Mouse (Mus musculus) embryo, embryonic 11 days (tissue): Measurements from ENCODE around the gene Ftl1-ps1.

Experiments
- DNase-seq: peaks from one replicate; pipeline ENCODE4 v3.0.0-alpha.2; 2015

Ftl1-ps1 gene

GRCm38 (mm10) chr13:74399298-74399839, at the start of gene Ftl1-ps1:
Gene Ftl1-ps1, plus strand, starts transcription at chr13:74399694.
- peak; percentile 36 for DNase-seq

- DNase-seq, result no peak
These were observed 49.0 kb upstream of the Ftl1-ps1 start for GRCm38 (mm10) chr13:74350435-74350906.

GRCm38 (mm10) chr13:74356491-74356890, 43.0 kb upstream of the Ftl1-ps1 start:
- DNase-seq, result no peak

GRCm38 (mm10) chr13:74362218-74362617, 37.3 kb upstream of the Ftl1-ps1 start:
- DNase-seq, result no peak

GRCm38 (mm10) chr13:74363176-74363858, 36.2 kb upstream of the Ftl1-ps1 start:
- no peak for DNase-seq

GRCm38 (mm10) chr13:74363859-74364235, 35.6 kb upstream of the Ftl1-ps1 start, which contains the start of gene Lrrc14b:
Gene Lrrc14b, minus strand, starts transcription at chr13:74364005.
- no peak for DNase-seq

DNA sequence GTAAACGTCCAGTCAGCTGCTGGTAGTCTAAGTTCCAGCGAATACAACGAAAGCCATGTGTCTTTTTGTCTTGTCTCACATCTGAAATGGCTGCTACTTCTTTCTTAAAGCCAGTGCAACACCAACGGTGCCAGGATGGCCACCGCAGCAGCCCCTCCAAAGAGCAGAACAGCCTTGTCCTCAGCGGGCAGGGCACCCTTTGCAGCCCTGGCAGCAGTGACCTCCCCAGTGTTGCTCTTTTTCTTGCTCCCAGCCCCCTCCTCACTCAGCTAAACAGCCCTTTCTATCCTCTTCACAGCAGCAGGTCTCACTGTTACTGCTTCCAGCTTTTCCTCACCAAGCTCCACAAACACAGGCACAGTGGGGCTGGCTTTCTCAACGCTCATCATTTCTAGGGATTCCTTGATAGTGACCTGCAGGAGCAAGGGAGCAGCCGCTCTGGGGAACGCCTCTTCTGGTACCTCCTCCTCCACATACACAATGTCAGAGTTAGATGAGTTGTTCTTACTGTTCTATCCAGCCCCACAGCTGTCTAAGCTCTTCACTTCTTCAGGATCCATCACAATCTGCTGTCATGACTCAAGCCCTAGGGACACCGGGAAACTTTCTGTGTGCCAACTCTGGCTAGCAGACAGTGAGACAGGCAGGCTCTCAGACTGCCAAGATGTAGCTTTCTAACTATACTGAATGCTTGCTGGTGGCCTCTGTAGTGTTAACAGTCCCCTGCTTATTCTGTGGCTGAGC, 17.8 kb upstream of the Ftl1-ps1 start:
- DNase-seq, result no peak

GRCm38 (mm10) chr13:74382289-74382688, 17.2 kb upstream of the Ftl1-ps1 start:
- no peak for DNase-seq

DNA sequence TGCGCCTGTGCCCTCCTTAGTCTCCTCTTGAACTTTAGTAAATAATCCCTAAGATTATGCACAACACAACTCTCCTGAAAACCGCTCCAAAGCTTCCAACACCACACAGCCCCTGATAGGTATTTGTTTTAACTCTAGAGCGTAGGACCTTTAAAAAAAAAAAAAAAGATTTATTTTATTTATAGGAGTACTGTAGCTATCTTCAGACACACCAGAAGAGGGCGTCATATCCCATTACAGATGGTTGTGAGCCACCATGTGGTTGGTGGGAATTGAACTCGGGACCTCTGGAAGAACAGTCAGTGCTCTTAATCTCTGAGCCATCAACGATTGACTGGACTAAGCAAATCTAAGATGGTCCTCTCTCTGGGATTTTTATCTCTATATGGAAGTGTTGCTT, 9.8 kb upstream of the Ftl1-ps1 start:
- DNase-seq, result no peak

DNA sequence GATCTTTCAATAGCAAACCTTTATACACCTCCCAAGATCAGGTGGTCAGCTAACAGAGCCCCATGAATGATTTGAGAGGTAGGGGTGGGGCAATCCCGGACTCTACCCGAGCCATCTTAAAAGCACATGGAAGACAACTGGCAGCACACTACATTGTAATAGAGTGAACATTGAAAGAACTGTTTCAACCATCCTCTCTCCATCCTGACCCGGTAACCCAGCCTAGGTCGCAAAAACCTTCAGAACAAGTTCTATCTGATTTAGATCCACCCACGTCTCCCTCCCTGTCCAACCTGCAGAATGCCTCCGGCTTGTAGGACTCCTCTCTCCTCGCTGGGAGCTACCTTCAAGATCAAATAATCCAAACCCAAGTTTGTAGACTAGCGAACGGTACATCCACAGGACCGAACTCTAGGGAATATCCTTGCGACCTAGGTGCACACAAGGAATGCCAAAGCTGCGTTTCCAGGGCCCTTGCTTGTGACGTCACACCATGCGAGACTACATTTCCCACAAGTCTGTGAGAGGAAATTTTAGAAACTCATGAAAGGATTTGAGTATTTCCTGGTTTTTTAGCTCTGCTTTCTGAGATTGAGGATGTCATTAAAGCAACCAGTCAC, 9.0 kb upstream of the Ftl1-ps1 start, which contains the start of gene Zfp72:
TSS of gene Zfp72 (minus strand) at position 466 of the 620 bp plus-strand sequence.
- DNase-seq, result peak; percentile 85

DNA sequence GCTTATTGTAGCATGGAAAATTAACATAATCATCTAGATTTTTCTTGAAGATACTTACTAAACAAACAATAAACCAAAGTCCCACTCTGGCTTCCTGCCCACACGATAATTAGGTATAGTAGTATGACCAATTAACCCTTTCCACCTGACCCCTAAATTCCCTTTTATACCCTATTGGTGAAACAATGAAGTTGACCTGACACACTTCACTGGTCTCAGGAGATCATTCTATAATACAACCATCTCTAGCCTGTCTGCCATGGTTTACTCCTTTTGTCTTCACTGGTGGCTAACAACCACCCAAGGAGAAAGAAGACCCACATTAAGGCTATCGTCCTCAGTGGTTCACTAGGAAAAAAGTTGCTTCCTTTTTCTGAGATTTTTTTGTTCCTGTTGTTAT, 8.3 kb upstream of the Ftl1-ps1 start:
- DNase-seq, result no peak

DNA sequence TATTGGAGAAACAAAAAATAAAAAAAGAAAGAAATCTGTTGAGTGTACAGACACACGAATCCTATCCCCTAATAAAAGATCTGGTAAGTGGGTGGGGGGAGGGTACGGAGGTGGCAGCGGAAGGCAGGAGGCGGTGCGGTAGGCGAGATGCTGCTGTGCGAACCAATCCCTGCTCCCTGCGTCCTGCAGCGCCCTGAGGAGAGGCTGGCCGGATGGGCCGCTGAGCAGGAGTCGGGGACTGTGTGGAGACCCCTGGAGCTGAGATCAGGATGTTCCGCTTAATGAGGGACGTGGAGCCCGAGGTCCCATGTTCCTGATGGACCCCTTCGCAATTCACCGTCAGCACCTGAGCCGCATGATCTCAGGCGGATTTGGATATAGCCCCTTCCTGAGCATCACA, 40.4 kb downstream of the Ftl1-ps1 start:
- DNase-seq, result no peak
